Mouse (Mus musculus) hindbrain, embryonic 16.5 days (tissue): Measurements from ENCODE around the gene Sstr3. TPM values are rescaled to one million over a fixed set of nuclear protein-coding genes. Genes with fewer than 3 reads are reported as not detected.

Experiments used
- ATAC-seq: fragments of 200-750 bp; cut with Nextera tagmentation; 2 replicates; pipeline ENCODE4 v1.8.0; 2017; ENCODE audit warnings: moderate TSS enrichment, moderate library complexity
- H3K27ac ChIP-seq: fragments of 300-500 bp; sonication (generic); 2 replicates; pipeline ENCODE4 v1.5.1; 2014; ENCODE audit warnings: low read depth, mild to moderate bottlenecking, control low read depth, low read length, moderate library complexity
- H3K27me3 ChIP-seq: fragments of 300-500 bp; sonication (generic); replicated peaks from 2 replicates; pipeline ENCODE4 v1.6.1; 2014; ENCODE audit warnings: low read length; ENCODE audit not compliant: control insufficient read depth, insufficient read depth
- H3K36me3 ChIP-seq: fragments of 300-500 bp; sonication (generic); 2 replicates; pipeline ENCODE4 v1.6.1; 2014; ENCODE audit warnings: mild to moderate bottlenecking, low read length, moderate library complexity, mixed read lengths; ENCODE audit not compliant: control insufficient read depth, insufficient read depth
- H3K4me1 ChIP-seq: fragments of 300-500 bp; sonication (generic); 2 replicates; pipeline ENCODE4 v1.6.1; 2014; ENCODE audit warnings: low read depth, low read length; ENCODE audit not compliant: control insufficient read depth, insufficient read depth
- H3K4me2 ChIP-seq: fragments of 300-500 bp; sonication (generic); 2 replicates; pipeline ENCODE4 v1.6.1; 2014; ENCODE audit warnings: mild to moderate bottlenecking, low read length, control low read depth, moderate library complexity
- H3K4me3 ChIP-seq: fragments of 300-500 bp; sonication (generic); 2 replicates; pipeline ENCODE4 v1.5.1; 2014; ENCODE audit warnings: mild to moderate bottlenecking, low read length, control low read depth, moderate library complexity
- H3K9ac ChIP-seq: fragments of 300-500 bp; sonication (generic); 2 replicates; pipeline ENCODE4 v1.6.1; 2014; ENCODE audit warnings: low read depth, mild to moderate bottlenecking, control low read depth, low read length, moderate library complexity
- H3K9me3 ChIP-seq: fragments of 300-500 bp; sonication (generic); 2 replicates; pipeline ENCODE4 v1.6.1; 2014; ENCODE audit warnings: mild to moderate bottlenecking, low read length, moderate library complexity; ENCODE audit not compliant: control insufficient read depth
- WGBS: fragments of 180-500 bp; shearing (Covaris S2); extraction: QIAGEN DNeasy Blood & Tissue Kit; methylation state at CpG from one replicate; pipeline ENCODE4 v1.1.7; 2014; 5-methylcytosine and 5-hydroxymethylcytosine counted together
- polyA plus RNA-seq: library from polyadenylated mRNA; unstranded; fragments of >200 nt; fragmentation: Nextera tagmentation; extraction: Ambion mirVana; gene quantifications from 2 replicates; pipeline ENCODE4 v1.2.1, GENCODE M21; 2015

The Sstr3 gene
- polyA plus RNA-seq = 0.95 and 1.1 TPM in 2 replicates

- Histone ChIP-seq H3K4me1 (peaks cover 24% of the 10 kb centered on the region), H3K36me3 (no peaks in the 10 kb centered on the region), H3K4me2 (peak within 1 kb of the TSS; percentile 51), H3K27me3 (no peaks in the 10 kb centered on the region; the same call in 1 of the 2 replicates), H3K4me3 (peak within 1 kb of the TSS; percentile 19; the same call in 1 of the 2 replicates), H3K9me3 (no peaks in the 10 kb centered on the region), H3K27ac (no peak within 1 kb of the TSS; the same call in 1 of the 2 replicates), H3K9ac (peak within 1 kb of the TSS; percentile 61)
- ATAC-seq = peak; percentile 15; the same call in 1 of the 2 replicates
- 5% methylated on average over 14 of the region's 14 CpGs for WGBS
These were observed at the start of gene Sstr3 for GRCm38 (mm10) chr15:78544561-78545001. Sstr3 (minus strand) TSS chr15:78544685.

- Histone ChIP-seq H3K27me3 (no peaks in the 10 kb centered on the region), H3K4me1 (no peaks in the 10 kb centered on the region), H3K4me2 (no peak overlapping the region), H3K9ac (no peak overlapping the region), H3K4me3 (no peak overlapping the region), H3K36me3 (no peaks in the 10 kb centered on the region), H3K9me3 (no peaks in the 10 kb centered on the region), H3K27ac (no peak overlapping the region)
- no peak for ATAC-seq
- WGBS = 88% methylated on average over 7 of the region's 7 CpGs
These were observed 49.5 kb upstream of the Sstr3 start for GRCm38 (mm10) chr15:78593896-78594425.

- Histone ChIP-seq H3K9me3 (no peaks in the 10 kb centered on the region), H3K4me3 (no peak overlapping the region), H3K9ac (no peak overlapping the region), H3K4me2 (no peak overlapping the region), H3K27ac (no peak overlapping the region), H3K4me1 (no peaks in the 10 kb centered on the region; the same call in 1 of the 2 replicates), H3K36me3 (no peaks in the 10 kb centered on the region), H3K27me3 (no peaks in the 10 kb centered on the region)
- ATAC-seq = no peak
- WGBS = 76% methylated on average over 14 of the region's 14 CpGs
These were observed 48.0 kb upstream of the Sstr3 start for GRCm38 (mm10) chr15:78592452-78592968.

- Histone ChIP-seq H3K27ac (no peak overlapping the region), H3K27me3 (no peaks in the 10 kb centered on the region), H3K36me3 (no peaks in the 10 kb centered on the region), H3K4me2 (no peak overlapping the region), H3K4me1 (no peaks in the 10 kb centered on the region; the same call in 1 of the 2 replicates), H3K4me3 (no peak overlapping the region), H3K9me3 (no peaks in the 10 kb centered on the region), H3K9ac (no peak overlapping the region)
- ATAC-seq = no peak
- WGBS = 69% methylated on average over 15 of the region's 15 CpGs
These were observed 47.4 kb upstream of the Sstr3 start for GRCm38 (mm10) chr15:78591680-78592451.

GRCm38 (mm10) chr15:78590785-78591184, 46.3 kb upstream of the Sstr3 start:
- H3K36me3 ChIP-seq = no peaks in the 10 kb centered on the region
- no peaks in the 10 kb centered on the region; the same call in 1 of the 2 replicates for H3K4me1 ChIP-seq
- no peak overlapping the region for H3K27ac ChIP-seq
- H3K9me3 ChIP-seq = no peaks in the 10 kb centered on the region
- 80% methylated on average over 6 of the region's 6 CpGs for WGBS
- no peak overlapping the region for H3K9ac ChIP-seq
- no peak overlapping the region for H3K4me2 ChIP-seq
- ATAC-seq = no peak
- no peak overlapping the region for H3K4me3 ChIP-seq
- no peaks in the 10 kb centered on the region for H3K27me3 ChIP-seq

GRCm38 (mm10) chr15:78589936-78590335, 45.5 kb upstream of the Sstr3 start:
- no peak overlapping the region for H3K4me2 ChIP-seq
- no peaks in the 10 kb centered on the region for H3K27me3 ChIP-seq
- no peaks in the 10 kb centered on the region for H3K36me3 ChIP-seq
- H3K4me3 ChIP-seq = no peak overlapping the region
- H3K27ac ChIP-seq = no peak overlapping the region
- no peaks in the 10 kb centered on the region; the same call in 1 of the 2 replicates for H3K4me1 ChIP-seq
- no peak for ATAC-seq
- WGBS = 80% methylated on average over 6 of the region's 6 CpGs
- H3K9me3 ChIP-seq = no peaks in the 10 kb centered on the region
- H3K9ac ChIP-seq = no peak overlapping the region

GRCm38 (mm10) chr15:78588900-78589299, 44.4 kb upstream of the Sstr3 start:
- Histone ChIP-seq H3K4me2 (no peak overlapping the region), H3K4me1 (no peaks in the 10 kb centered on the region; the same call in 1 of the 2 replicates), H3K27me3 (no peaks in the 10 kb centered on the region), H3K9ac (no peak overlapping the region), H3K4me3 (no peak overlapping the region), H3K36me3 (no peaks in the 10 kb centered on the region), H3K9me3 (no peaks in the 10 kb centered on the region; the same call in 1 of the 2 replicates), H3K27ac (no peak overlapping the region)
- ATAC-seq = no peak
- WGBS = 90% methylated on average over 4 of the region's 4 CpGs

GRCm38 (mm10) chr15:78588049-78588448, 43.6 kb upstream of the Sstr3 start:
- no peak overlapping the region for H3K27ac ChIP-seq
- no peak for ATAC-seq
- no peak overlapping the region for H3K4me3 ChIP-seq
- no peaks in the 10 kb centered on the region for H3K27me3 ChIP-seq
- WGBS = 84% methylated on average over 4 of the region's 4 CpGs
- H3K9ac ChIP-seq = no peak overlapping the region
- no peaks in the 10 kb centered on the region; the same call in 1 of the 2 replicates for H3K4me1 ChIP-seq
- no peaks in the 10 kb centered on the region for H3K36me3 ChIP-seq
- no peaks in the 10 kb centered on the region; the same call in 1 of the 2 replicates for H3K9me3 ChIP-seq
- H3K4me2 ChIP-seq = no peak overlapping the region
